Mouse (Mus musculus) midbrain, embryonic 15.5 days (tissue): ENCODE results near the gene Slc24a4. TPM values are rescaled to one million over a fixed set of nuclear protein-coding genes. Genes with fewer than 3 reads are reported as not detected.

Source experiments
- ATAC-seq: fragments of 200-750 bp; cut with Nextera tagmentation; replicated peaks from 2 replicates; pipeline ENCODE4 v1.8.0; 2017; ENCODE audit warnings: moderate TSS enrichment
- H3K27ac ChIP-seq: fragments of 300-500 bp; sonication (generic); 2 replicates; pipeline ENCODE4 v1.5.1; 2015; ENCODE audit warnings: mild to moderate bottlenecking, inconsistent platforms
- H3K27me3 ChIP-seq: fragments of 300-500 bp; sonication (generic); replicated peaks from 2 replicates; pipeline ENCODE4 v1.6.1; 2015; ENCODE audit warnings: inconsistent platforms
- H3K36me3 ChIP-seq: fragments of 300-500 bp; sonication (generic); replicated peaks from 2 replicates; pipeline ENCODE4 v1.6.1; 2015; ENCODE audit warnings: inconsistent platforms
- H3K4me1 ChIP-seq: fragments of 300-500 bp; sonication (generic); 2 replicates; pipeline ENCODE4 v1.6.1; 2015; ENCODE audit warnings: inconsistent platforms
- H3K4me2 ChIP-seq: fragments of 300-500 bp; sonication (generic); 2 replicates; pipeline ENCODE4 v1.6.1; 2015; ENCODE audit warnings: inconsistent platforms, mild to moderate bottlenecking, moderate library complexity
- H3K4me3 ChIP-seq: fragments of 300-500 bp; sonication (generic); 2 replicates; pipeline ENCODE4 v1.5.1; 2015; ENCODE audit warnings: mild to moderate bottlenecking, inconsistent platforms
- H3K9ac ChIP-seq: fragments of 300-500 bp; sonication (generic); 2 replicates; pipeline ENCODE4 v1.6.1; 2015; ENCODE audit warnings: mild to moderate bottlenecking, inconsistent platforms
- H3K9me3 ChIP-seq: fragments of 300-500 bp; sonication (generic); 2 replicates; pipeline ENCODE4 v1.6.1; 2016; ENCODE audit warnings: inconsistent platforms
- WGBS: fragments of 180-500 bp; shearing (Covaris S2); methylation state at CpG from one replicate; pipeline ENCODE4 v1.1.7; 2015; ENCODE audit warnings: mixed read lengths; 5-methylcytosine and 5-hydroxymethylcytosine counted together
- polyA plus RNA-seq: library from polyadenylated mRNA; unstranded; fragments of >200 nt; fragmentation: Nextera tagmentation; extraction: Ambion mirVana; gene quantifications from 2 replicates; pipeline ENCODE4 v1.2.1, GENCODE M21; 2015

Slc24a4 gene
- polyA plus RNA-seq, 1 experiment from 2014 or later, result 1.7 TPM

GRCm38 (mm10) chr12:102128791-102129507, 416 bp downstream of the Slc24a4 start:
- Histone ChIP-seq H3K36me3 (no peaks in the 10 kb centered on the region), H3K4me1 (peaks cover 27% of the 10 kb centered on the region), H3K9ac (peak overlapping the region; percentile 52), H3K4me3 (peak overlapping the region; percentile 52), H3K27me3 (peaks cover 27% of the 10 kb centered on the region), H3K4me2 (peak overlapping the region; percentile 99), H3K27ac (0 out of 2 replicates have a peak overlapping the region, but pooled peaks have one; percentile 12), H3K9me3 (no peaks in the 10 kb centered on the region)
- peak; percentile 87 for ATAC-seq
- under 1% methylated on average over 73 of the region's 73 CpGs for WGBS

DNA sequence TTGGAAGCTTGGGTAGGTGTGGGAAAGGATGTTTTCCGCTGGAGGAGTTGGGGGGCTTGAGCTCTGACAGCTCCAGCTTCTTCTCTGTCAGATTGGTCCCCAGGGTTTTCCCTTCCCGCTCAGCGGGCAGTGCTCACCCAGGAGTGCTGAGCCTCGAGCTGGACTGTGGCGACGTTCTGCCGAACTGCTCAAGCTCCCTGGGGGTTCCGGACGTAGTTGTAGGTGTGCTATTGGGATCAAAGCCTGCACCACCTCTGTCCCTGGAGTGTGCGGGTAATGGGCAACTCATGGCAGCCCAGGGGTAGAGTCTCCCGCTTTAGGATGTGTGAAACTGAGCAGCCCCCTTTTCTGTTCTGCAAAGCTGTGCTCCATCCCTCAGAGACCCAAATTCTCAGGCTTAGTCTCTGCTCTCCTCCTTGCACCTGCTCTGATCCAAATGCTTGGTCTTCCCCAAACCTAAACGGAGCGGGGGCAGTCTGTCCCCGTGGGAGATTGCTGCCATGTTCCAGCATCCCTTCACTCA, 1.0 kb downstream of the Slc24a4 start:
- peaks cover 27% of the 10 kb centered on the region for H3K27me3 ChIP-seq
- H3K4me1 ChIP-seq, result peaks cover 27% of the 10 kb centered on the region
- H3K4me3 ChIP-seq, result peak overlapping the region; percentile 52
- H3K9ac ChIP-seq, result peak overlapping the region; percentile 52
- 0% methylated on average over 14 of the region's 14 CpGs for WGBS
- ATAC-seq, result peak; percentile 55
- H3K27ac ChIP-seq, result no peak overlapping the region
- H3K36me3 ChIP-seq, result no peaks in the 10 kb centered on the region
- peak overlapping the region; percentile 99 for H3K4me2 ChIP-seq
- H3K9me3 ChIP-seq, result no peaks in the 10 kb centered on the region

DNA sequence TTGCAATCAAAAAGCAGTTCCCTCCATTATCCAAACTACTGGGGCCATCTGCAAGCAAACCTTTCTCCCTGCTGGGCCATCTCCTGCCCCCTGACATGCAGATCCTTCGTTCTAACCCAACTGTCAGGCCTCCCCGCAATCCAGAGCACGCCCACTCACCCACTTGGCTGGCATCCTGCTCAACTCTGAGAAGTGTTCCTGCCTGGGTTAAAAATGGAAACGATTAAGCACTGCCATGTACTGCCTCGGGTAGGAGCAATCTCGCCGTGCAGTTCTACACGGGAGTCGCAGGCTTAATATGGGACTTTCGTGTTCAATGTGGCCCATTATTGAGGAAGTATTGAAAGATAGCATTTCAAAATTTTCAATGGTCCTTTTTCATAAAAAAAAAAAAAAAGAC, 11.2 kb downstream of the Slc24a4 start:
- Histone ChIP-seq H3K4me3 (no peak overlapping the region), H3K4me1 (no peaks in the 10 kb centered on the region), H3K36me3 (no peaks in the 10 kb centered on the region), H3K27me3 (no peaks in the 10 kb centered on the region), H3K4me2 (no peak overlapping the region), H3K9ac (no peak overlapping the region), H3K27ac (no peak overlapping the region), H3K9me3 (no peaks in the 10 kb centered on the region)
- no peak for ATAC-seq
- WGBS, result 91% methylated on average over 10 of the region's 10 CpGs

DNA sequence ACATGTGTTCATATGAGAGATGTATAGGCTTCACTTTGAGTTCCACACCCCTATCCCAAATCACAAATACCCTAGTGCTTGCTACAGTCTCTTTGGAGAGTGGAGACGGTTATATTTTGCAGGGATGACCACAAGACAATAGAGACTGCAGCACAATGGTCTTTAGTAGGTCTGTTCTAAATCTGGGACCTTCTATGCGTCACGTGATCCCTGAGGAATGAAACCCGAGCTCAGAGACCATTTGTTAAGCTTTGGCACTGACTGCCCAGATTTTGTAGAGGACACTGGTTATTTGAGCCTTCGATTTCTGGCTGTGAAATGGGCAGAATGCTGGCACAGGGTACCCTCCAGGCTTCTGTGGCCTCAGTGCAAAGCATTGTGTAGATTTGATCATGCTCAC, 12.8 kb downstream of the Slc24a4 start:
- 67% methylated on average over 5 of the region's 5 CpGs for WGBS
- H3K27ac ChIP-seq, result no peak overlapping the region

GRCm38 (mm10) chr12:102147678-102148077, 19.1 kb downstream of the Slc24a4 start:
- WGBS, result 73% methylated on average over 4 of the region's 4 CpGs
- Histone ChIP-seq H3K9ac (no peak overlapping the region), H3K4me3 (no peak overlapping the region), H3K4me2 (no peak overlapping the region), H3K9me3 (no peaks in the 10 kb centered on the region), H3K36me3 (no peaks in the 10 kb centered on the region), H3K27ac (no peak overlapping the region), H3K27me3 (no peaks in the 10 kb centered on the region), H3K4me1 (no peaks in the 10 kb centered on the region)
- no peak for ATAC-seq

More for the DNA sequence above, 12.8 kb downstream of the Slc24a4 start:
- Histone ChIP-seq H3K4me3 (no peak overlapping the region), H3K9ac (no peak overlapping the region), H3K4me1 (no peaks in the 10 kb centered on the region), H3K9me3 (no peaks in the 10 kb centered on the region), H3K4me2 (no peak overlapping the region), H3K27me3 (no peaks in the 10 kb centered on the region), H3K36me3 (no peaks in the 10 kb centered on the region)
- ATAC-seq, result no peak

- no peaks in the 10 kb centered on the region for H3K4me1 ChIP-seq
- H3K36me3 ChIP-seq, result no peaks in the 10 kb centered on the region
- H3K27me3 ChIP-seq, result no peaks in the 10 kb centered on the region
- no peak overlapping the region for H3K27ac ChIP-seq
- no peak overlapping the region for H3K9ac ChIP-seq
- H3K4me3 ChIP-seq, result no peak overlapping the region
- WGBS, result 90% methylated on average over 2 of the region's 2 CpGs
- no peaks in the 10 kb centered on the region for H3K9me3 ChIP-seq
- no peak overlapping the region for H3K4me2 ChIP-seq
- ATAC-seq, result no peak
Measured at GRCm38 (mm10) chr12:102148746-102149145, 20.2 kb downstream of the Slc24a4 start.

DNA sequence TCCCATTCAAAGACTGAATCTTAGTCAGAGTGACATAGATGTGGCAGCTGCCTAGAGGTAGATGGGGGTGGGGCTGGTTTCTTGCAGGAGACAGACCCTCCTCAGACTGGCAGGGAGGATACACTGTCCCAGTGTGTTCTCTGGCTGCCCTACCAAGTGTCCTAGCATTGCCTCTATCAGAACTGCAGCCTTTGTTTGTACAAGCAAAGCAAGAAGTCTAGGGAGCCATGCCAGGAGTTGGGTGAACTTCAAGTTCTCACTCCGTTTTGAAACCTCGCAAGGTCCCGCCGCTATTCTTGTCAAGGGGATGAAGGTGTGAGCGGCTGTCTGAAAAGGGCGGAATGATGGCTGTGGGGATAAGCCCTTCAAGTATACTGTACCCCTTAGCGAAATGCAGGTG, 22.7 kb downstream of the Slc24a4 start:
- Histone ChIP-seq H3K27me3 (no peaks in the 10 kb centered on the region), H3K27ac (no peak overlapping the region), H3K4me2 (no peak overlapping the region), H3K36me3 (no peaks in the 10 kb centered on the region), H3K4me3 (no peak overlapping the region), H3K4me1 (no peaks in the 10 kb centered on the region), H3K9me3 (no peaks in the 10 kb centered on the region), H3K9ac (no peak overlapping the region)
- WGBS, result 93% methylated on average over 7 of the region's 7 CpGs
- ATAC-seq, result no peak

DNA sequence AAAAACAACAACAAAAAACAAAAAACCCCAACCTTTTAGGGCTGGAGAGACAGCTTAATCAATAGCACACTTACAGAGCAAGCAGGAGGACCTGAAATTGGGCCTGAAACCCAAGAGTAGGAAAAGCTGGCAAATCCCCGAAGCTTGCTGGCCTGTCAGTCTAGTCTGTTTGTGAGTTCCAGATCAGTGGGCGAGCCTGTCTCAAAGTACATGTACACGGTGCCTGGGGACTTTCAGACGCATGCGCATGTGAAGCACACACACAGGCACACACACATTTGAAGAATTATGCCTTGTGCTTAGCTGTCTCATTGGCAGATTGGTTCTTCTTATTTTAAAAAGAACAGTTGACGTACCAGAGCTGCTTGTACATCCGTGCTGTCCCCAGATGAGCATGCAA, 25.3 kb downstream of the Slc24a4 start:
- H3K4me3 ChIP-seq, result no peak overlapping the region
- H3K9me3 ChIP-seq, result no peaks in the 10 kb centered on the region
- WGBS, result 83% methylated on average over 7 of the region's 7 CpGs
- no peaks in the 10 kb centered on the region for H3K27me3 ChIP-seq
- H3K4me2 ChIP-seq, result no peak overlapping the region
- H3K36me3 ChIP-seq, result no peaks in the 10 kb centered on the region
- H3K4me1 ChIP-seq, result no peaks in the 10 kb centered on the region
- no peak overlapping the region for H3K9ac ChIP-seq
- no peak overlapping the region for H3K27ac ChIP-seq
- no peak for ATAC-seq

- WGBS, result 73% methylated on average over 1 of the region's 1 CpGs
- no peak for ATAC-seq
- Histone ChIP-seq H3K9ac (no peak overlapping the region), H3K4me3 (no peak overlapping the region), H3K4me1 (no peaks in the 10 kb centered on the region), H3K27me3 (no peaks in the 10 kb centered on the region), H3K9me3 (no peaks in the 10 kb centered on the region), H3K27ac (no peak overlapping the region), H3K4me2 (no peak overlapping the region), H3K36me3 (no peaks in the 10 kb centered on the region)
Measured at GRCm38 (mm10) chr12:102154815-102155214, 26.3 kb downstream of the Slc24a4 start.

GRCm38 (mm10) chr12:102164632-102165031, 36.1 kb downstream of the Slc24a4 start:
- H3K36me3 ChIP-seq, result no peaks in the 10 kb centered on the region
- peaks cover 4% of the 10 kb centered on the region; the same call in 1 of the 2 replicates for H3K4me1 ChIP-seq
- ATAC-seq, result no peak
- no peaks in the 10 kb centered on the region for H3K9me3 ChIP-seq
- 91% methylated on average over 7 of the region's 7 CpGs for WGBS
- H3K27ac ChIP-seq, result no peak overlapping the region
- H3K9ac ChIP-seq, result no peak overlapping the region
- no peaks in the 10 kb centered on the region for H3K27me3 ChIP-seq
- no peak overlapping the region for H3K4me2 ChIP-seq
- no peak overlapping the region for H3K4me3 ChIP-seq

GRCm38 (mm10) chr12:102166691-102167261, 38.2 kb downstream of the Slc24a4 start:
- WGBS, result 54% methylated on average over 5 of the region's 5 CpGs
- H3K27ac ChIP-seq, result no peak overlapping the region

GRCm38 (mm10) chr12:102167302-102167701, 38.8 kb downstream of the Slc24a4 start:
- 83% methylated on average over 5 of the region's 5 CpGs for WGBS
- no peak overlapping the region for H3K27ac ChIP-seq
- no peaks in the 10 kb centered on the region for H3K9me3 ChIP-seq
- H3K27me3 ChIP-seq, result no peaks in the 10 kb centered on the region
- H3K36me3 ChIP-seq, result no peaks in the 10 kb centered on the region
- no peak overlapping the region for H3K4me3 ChIP-seq
- ATAC-seq, result no peak
- no peak overlapping the region for H3K9ac ChIP-seq
- H3K4me2 ChIP-seq, result no peak overlapping the region
- H3K4me1 ChIP-seq, result peaks cover 4% of the 10 kb centered on the region; the same call in 1 of the 2 replicates

More at GRCm38 (mm10) chr12:102166691-102167261, 38.2 kb downstream of the Slc24a4 start:
- peak; percentile 77 for ATAC-seq
- no peak overlapping the region for H3K9ac ChIP-seq
- no peaks in the 10 kb centered on the region for H3K9me3 ChIP-seq
- H3K4me1 ChIP-seq, result peaks cover 4% of the 10 kb centered on the region; the same call in 1 of the 2 replicates
- no peaks in the 10 kb centered on the region for H3K36me3 ChIP-seq
- H3K4me2 ChIP-seq, result no peak overlapping the region
- H3K27me3 ChIP-seq, result no peaks in the 10 kb centered on the region
- H3K4me3 ChIP-seq, result no peak overlapping the region
